Mouse (Mus musculus): ENCODE measurements around the gene Dennd1a. TPM values are rescaled to one million over a fixed set of nuclear protein-coding genes. Genes with fewer than 3 reads are reported as not detected.

Dennd1a gene
- 9.6 and 10.3 TPM in 2 replicates for polyA plus RNA-seq (2015; fragmentation: Nextera tagmentation; extraction: Ambion mirVana)

- Histone ChIP-seq H3K4me1 (replicated peaks; ENCODE audit: control insufficient read depth, insufficient read depth, low read length) (peaks cover 4% of the 10 kb centered on the region; the same call in 1 of the 2 replicates), H3K27me3 (replicated peaks; ENCODE audit: control insufficient read depth, insufficient read depth, low read length) (no peaks in the 10 kb centered on the region), H3K27ac (ENCODE audit: low read depth, low read length) (peak within 1 kb of the TSS; percentile 94), H3K9ac (ENCODE audit: low read depth, low read length) (peak within 1 kb of the TSS; percentile 83), H3K4me2 (replicated peaks; ENCODE audit: low read depth) (peak within 1 kb of the TSS; percentile 77), H3K36me3 (ENCODE audit: control insufficient read depth, insufficient read depth) (no peaks in the 10 kb centered on the region), H3K4me3 (ENCODE audit: low read depth, low read length) (peak within 1 kb of the TSS; percentile 74), H3K9me3 (ENCODE audit: control insufficient read depth) (no peaks in the 10 kb centered on the region)
- peak; percentile 96 for ATAC-seq
- under 1% methylated on average over 79 of the region's 81 CpGs for WGBS
- peak; percentile 22 for TF ChIP-seq CTCF (IDR thresholded peaks at IDR 0.05; ENCODE audit: low read depth)
Observed at GRCm38 (mm10) chr2:38286733-38287551, at the start of gene Dennd1a. Gene Dennd1a (minus strand): TSS chr2:38287390.

- H3K9ac ChIP-seq (ENCODE audit: low read depth, low read length), result no peak overlapping the region
- TF ChIP-seq CTCF (IDR thresholded peaks at IDR 0.05; ENCODE audit: low read depth), result no peak
- 4% methylated on average over 17 of the region's 17 CpGs for WGBS
- H3K27ac ChIP-seq (ENCODE audit: low read depth, low read length), result no peak overlapping the region
- no peak overlapping the region for H3K4me2 ChIP-seq (replicated peaks; ENCODE audit: low read depth)
- no peaks in the 10 kb centered on the region for H3K36me3 ChIP-seq (ENCODE audit: control insufficient read depth, insufficient read depth)
- peaks cover 91% of the 10 kb centered on the region for H3K27me3 ChIP-seq (replicated peaks; ENCODE audit: control insufficient read depth, insufficient read depth, low read length)
- no peaks in the 10 kb centered on the region for H3K9me3 ChIP-seq (ENCODE audit: control insufficient read depth)
- H3K4me3 ChIP-seq (ENCODE audit: low read depth, low read length), result no peak overlapping the region
- no peaks in the 10 kb centered on the region; the same call in 1 of the 2 replicates for H3K4me1 ChIP-seq (replicated peaks; ENCODE audit: control insufficient read depth, insufficient read depth, low read length)
- no peak for ATAC-seq
Observed at GRCm38 (mm10) chr2:38336606-38337005, 49.4 kb upstream of the Dennd1a start.

GRCm38 (mm10) chr2:38333586-38334119 lies 46.5 kb upstream of the Dennd1a start:
- WGBS, result 30% methylated on average over 7 of the region's 7 CpGs
- peaks cover 66% of the 10 kb centered on the region for H3K27me3 ChIP-seq (replicated peaks; ENCODE audit: control insufficient read depth, insufficient read depth, low read length)
- H3K9ac ChIP-seq (ENCODE audit: low read depth, low read length), result no peak overlapping the region
- no peaks in the 10 kb centered on the region for H3K4me1 ChIP-seq (replicated peaks; ENCODE audit: control insufficient read depth, insufficient read depth, low read length)
- no peak overlapping the region for H3K27ac ChIP-seq (ENCODE audit: low read depth, low read length)
- no peaks in the 10 kb centered on the region for H3K9me3 ChIP-seq (ENCODE audit: control insufficient read depth)
- H3K4me3 ChIP-seq (ENCODE audit: low read depth, low read length), result no peak overlapping the region
- H3K4me2 ChIP-seq (replicated peaks; ENCODE audit: low read depth), result no peak overlapping the region
- no peak for TF ChIP-seq CTCF (IDR thresholded peaks at IDR 0.05; ENCODE audit: low read depth)
- ATAC-seq, result no peak
- H3K36me3 ChIP-seq (ENCODE audit: control insufficient read depth, insufficient read depth), result no peaks in the 10 kb centered on the region

- H3K4me2 ChIP-seq (replicated peaks; ENCODE audit: low read depth), result no peak overlapping the region
- peaks cover 19% of the 10 kb centered on the region for H3K27me3 ChIP-seq (replicated peaks; ENCODE audit: control insufficient read depth, insufficient read depth, low read length)
- no peak overlapping the region for H3K27ac ChIP-seq (ENCODE audit: low read depth, low read length)
- H3K9ac ChIP-seq (ENCODE audit: low read depth, low read length), result no peak overlapping the region
- H3K4me3 ChIP-seq (ENCODE audit: low read depth, low read length), result no peak overlapping the region
- WGBS, result 41% methylated on average over 1 of the region's 1 CpGs
- no peak for TF ChIP-seq CTCF (IDR thresholded peaks at IDR 0.05; ENCODE audit: low read depth)
- H3K36me3 ChIP-seq (ENCODE audit: control insufficient read depth, insufficient read depth), result no peaks in the 10 kb centered on the region
- ATAC-seq, result no peak
- H3K9me3 ChIP-seq (ENCODE audit: control insufficient read depth), result no peaks in the 10 kb centered on the region
- no peaks in the 10 kb centered on the region for H3K4me1 ChIP-seq (replicated peaks; ENCODE audit: control insufficient read depth, insufficient read depth, low read length)
Observed at GRCm38 (mm10) chr2:38326671-38327070, 39.5 kb upstream of the Dennd1a start.

GRCm38 (mm10) chr2:38323380-38323779 lies 36.2 kb upstream of the Dennd1a start:
- 0 out of 2 replicates have a peak, but pooled peaks cover 20% of the 10 kb centered on the region for H3K27me3 ChIP-seq (replicated peaks; ENCODE audit: control insufficient read depth, insufficient read depth, low read length)
- no peak overlapping the region for H3K4me2 ChIP-seq (replicated peaks; ENCODE audit: low read depth)
- 29% methylated on average over 8 of the region's 8 CpGs for WGBS
- no peaks in the 10 kb centered on the region for H3K4me1 ChIP-seq (replicated peaks; ENCODE audit: control insufficient read depth, insufficient read depth, low read length)
- H3K36me3 ChIP-seq (ENCODE audit: control insufficient read depth, insufficient read depth), result no peaks in the 10 kb centered on the region
- H3K9me3 ChIP-seq (ENCODE audit: control insufficient read depth), result no peaks in the 10 kb centered on the region
- no peak overlapping the region for H3K9ac ChIP-seq (ENCODE audit: low read depth, low read length)
- no peak for ATAC-seq
- TF ChIP-seq CTCF (IDR thresholded peaks at IDR 0.05; ENCODE audit: low read depth), result no peak
- no peak overlapping the region for H3K27ac ChIP-seq (ENCODE audit: low read depth, low read length)
- no peak overlapping the region for H3K4me3 ChIP-seq (ENCODE audit: low read depth, low read length)

GRCm38 (mm10) chr2:38320911-38321310 lies 33.7 kb upstream of the Dennd1a start:
- Histone ChIP-seq H3K27me3 (replicated peaks; ENCODE audit: control insufficient read depth, insufficient read depth, low read length) (0 out of 2 replicates have a peak, but pooled peaks cover 16% of the 10 kb centered on the region), H3K27ac (ENCODE audit: low read depth, low read length) (no peak overlapping the region), H3K4me3 (ENCODE audit: low read depth, low read length) (no peak overlapping the region), H3K4me1 (replicated peaks; ENCODE audit: control insufficient read depth, insufficient read depth, low read length) (no peaks in the 10 kb centered on the region), H3K36me3 (ENCODE audit: control insufficient read depth, insufficient read depth) (no peaks in the 10 kb centered on the region), H3K9ac (ENCODE audit: low read depth, low read length) (no peak overlapping the region), H3K9me3 (ENCODE audit: control insufficient read depth) (no peaks in the 10 kb centered on the region), H3K4me2 (replicated peaks; ENCODE audit: low read depth) (no peak overlapping the region)
- no peak for TF ChIP-seq CTCF (IDR thresholded peaks at IDR 0.05; ENCODE audit: low read depth)
- 58% methylated on average over 4 of the region's 4 CpGs for WGBS
- ATAC-seq, result no peak
